Mouse (Mus musculus) lung, embryonic 16.5 days (tissue): Measurements from ENCODE around the gene Cacna1c. TPM values are rescaled to one million over a fixed set of nuclear protein-coding genes. Genes with fewer than 3 reads are reported as not detected.

Source experiments
- ATAC-seq: fragments of 200-750 bp; cut with Nextera tagmentation; 2 replicates; pipeline ENCODE4 v1.8.0; 2017; ENCODE audit warnings: low read depth, mild to moderate bottlenecking, moderate library complexity
- H3K27ac ChIP-seq: fragments of 300-500 bp; sonication (generic); 2 replicates; pipeline ENCODE4 v1.5.1; 2014; ENCODE audit warnings: mild to moderate bottlenecking, control low read depth, low read length
- H3K27me3 ChIP-seq: fragments of 300-500 bp; sonication (generic); 2 replicates; pipeline ENCODE4 v1.6.1; 2014; ENCODE audit warnings: low read depth, low read length, mixed read lengths; ENCODE audit not compliant: control insufficient read depth, insufficient read depth
- H3K36me3 ChIP-seq: fragments of 300-500 bp; sonication (generic); 2 replicates; pipeline ENCODE4 v1.6.1; 2014; ENCODE audit warnings: low read length; ENCODE audit not compliant: control insufficient read depth, insufficient read depth
- H3K4me1 ChIP-seq: fragments of 300-500 bp; sonication (generic); replicated peaks from 2 replicates; pipeline ENCODE4 v1.6.1; 2014; ENCODE audit warnings: low read length, mixed read lengths; ENCODE audit not compliant: control insufficient read depth, insufficient read depth
- H3K4me2 ChIP-seq: fragments of 300-500 bp; sonication (generic); 2 replicates; pipeline ENCODE4 v1.6.1; 2014; ENCODE audit warnings: low read depth, low read length, control low read depth
- H3K4me3 ChIP-seq: fragments of 300-500 bp; sonication (generic); 2 replicates; pipeline ENCODE4 v1.5.1; 2014; ENCODE audit warnings: mild to moderate bottlenecking, low read length, control low read depth
- H3K9ac ChIP-seq: fragments of 300-500 bp; sonication (generic); 2 replicates; pipeline ENCODE4 v1.6.1; 2014; ENCODE audit warnings: low read length, control low read depth
- H3K9me3 ChIP-seq: fragments of 300-500 bp; sonication (generic); 2 replicates; pipeline ENCODE4 v1.6.1; 2016; ENCODE audit warnings: low read length; ENCODE audit not compliant: control insufficient read depth
- WGBS: fragments of 180-500 bp; shearing (Covaris S2); extraction: QIAGEN DNeasy Blood & Tissue Kit; methylation state at CpG from one replicate; pipeline ENCODE4 v1.1.7; 2014; 5-methylcytosine and 5-hydroxymethylcytosine counted together
- polyA plus RNA-seq: library from polyadenylated mRNA; unstranded; fragments of >200 nt; fragmentation: Nextera tagmentation; extraction: Ambion mirVana; gene quantifications from 2 replicates; pipeline ENCODE4 v1.2.1, GENCODE M21; 2015

The Cacna1c gene
- polyA plus RNA-seq, 1 experiment from 2014 or later, result 5.8 TPM

DNA sequence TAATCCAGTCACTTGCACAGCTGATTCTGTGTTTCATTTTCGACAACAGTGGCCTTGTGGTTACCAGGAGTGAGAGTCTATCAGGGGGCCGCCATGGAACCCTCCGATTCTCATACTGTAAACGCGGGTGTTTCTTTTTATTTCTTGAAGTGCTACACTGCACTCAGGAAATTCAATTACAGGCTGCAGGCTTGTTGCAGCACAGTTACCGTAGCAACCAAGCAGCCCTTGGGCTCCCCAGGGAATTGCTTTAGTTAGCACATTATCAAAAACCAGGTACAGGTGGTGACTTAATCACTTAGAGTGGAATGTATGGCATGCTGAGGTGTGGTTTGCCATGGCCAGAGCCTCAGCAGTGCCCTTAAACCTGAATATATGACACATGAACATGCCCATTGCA is 621.9 kb downstream of the Cacna1c start:
- WGBS, result 55% methylated on average over 6 of the region's 6 CpGs
- H3K36me3 ChIP-seq, result no peaks in the 10 kb centered on the region
- no peaks in the 10 kb centered on the region for H3K9me3 ChIP-seq
- no peaks in the 10 kb centered on the region for H3K4me1 ChIP-seq
- H3K4me3 ChIP-seq, result no peak overlapping the region
- H3K27ac ChIP-seq, result peak overlapping the region; percentile 72
- no peaks in the 10 kb centered on the region for H3K27me3 ChIP-seq
- 0 out of 2 replicates have a peak overlapping the region, but pooled peaks have one; percentile 18 for H3K4me2 ChIP-seq
- H3K9ac ChIP-seq, result no peak overlapping the region
- peak; percentile 91 for ATAC-seq

DNA sequence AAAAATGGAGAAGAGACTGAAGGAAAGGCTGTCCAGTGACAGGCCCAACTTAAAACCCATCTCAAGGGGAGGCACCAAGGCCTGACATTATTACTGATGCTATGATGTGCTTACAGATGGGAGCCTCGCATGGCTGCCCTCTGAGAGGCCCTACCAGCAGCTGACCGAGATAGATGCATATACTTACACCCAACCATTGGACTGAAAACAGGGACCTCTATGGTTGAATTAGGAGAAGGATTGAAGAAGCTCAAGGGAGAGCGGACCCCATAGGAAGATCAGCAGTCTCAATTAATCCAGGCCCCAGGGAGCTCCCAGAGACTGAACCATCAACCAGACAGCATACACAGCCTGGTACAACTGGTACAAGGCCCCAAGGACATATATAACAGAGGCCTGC is 628.4 kb downstream of the Cacna1c start:
- H3K27me3 ChIP-seq, result no peaks in the 10 kb centered on the region
- H3K36me3 ChIP-seq, result no peaks in the 10 kb centered on the region
- 92% methylated on average over 3 of the region's 3 CpGs for WGBS
- no peak overlapping the region for H3K4me2 ChIP-seq
- no peak overlapping the region for H3K4me3 ChIP-seq
- no peak overlapping the region for H3K27ac ChIP-seq
- H3K9ac ChIP-seq, result no peak overlapping the region
- peaks cover 4% of the 10 kb centered on the region; the same call in 1 of the 2 replicates for H3K4me1 ChIP-seq
- no peaks in the 10 kb centered on the region for H3K9me3 ChIP-seq
- no peak for ATAC-seq

DNA sequence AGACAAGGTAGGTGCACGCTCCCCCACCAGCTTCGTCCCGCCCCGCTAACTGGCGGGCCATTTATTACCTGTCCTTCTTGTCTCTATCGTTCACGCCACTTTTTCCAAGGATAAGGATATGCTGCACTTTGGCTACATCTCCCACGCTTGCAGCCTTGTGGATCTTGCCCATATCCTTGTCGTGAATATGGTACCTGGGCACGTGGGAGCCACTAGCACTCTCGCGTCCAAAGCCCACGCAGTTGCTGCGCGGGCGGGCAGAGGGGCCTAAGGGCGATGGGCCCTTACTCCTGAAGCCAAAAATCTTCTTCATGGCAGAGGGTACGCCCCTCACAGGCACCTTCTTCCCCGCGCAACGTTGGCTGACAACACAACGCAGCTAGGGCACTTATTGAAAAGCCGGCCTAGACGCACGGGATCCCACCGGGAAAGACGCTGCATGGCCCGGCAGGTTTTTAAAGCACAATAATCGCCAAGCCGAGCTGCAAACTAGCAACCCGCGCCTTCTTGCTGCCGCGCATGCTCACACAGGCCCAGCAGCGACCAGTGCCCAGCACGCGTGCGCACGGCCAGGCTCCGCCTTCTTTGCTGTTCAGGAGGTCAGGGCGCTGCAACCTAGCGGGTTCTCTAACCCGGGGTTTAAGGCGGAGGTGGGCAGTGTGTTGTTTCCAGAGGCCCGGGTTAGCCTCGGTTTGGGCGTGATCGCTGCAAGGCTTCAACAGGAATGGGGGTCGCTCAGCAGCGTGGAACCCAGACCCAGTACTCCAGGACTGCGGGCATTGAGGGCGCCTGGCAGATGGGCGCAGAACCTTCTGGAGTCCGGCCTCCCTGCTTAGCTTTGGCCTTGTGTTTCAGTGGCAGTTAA is 634.2 kb downstream of the Cacna1c start, which contains the start of gene Ankrd26:
Gene Ankrd26, minus strand, starts transcription at position 482 of the 865 bp plus-strand sequence.
- 3% methylated on average over 54 of the region's 54 CpGs for WGBS
- Histone ChIP-seq H3K27ac (peak within 1 kb of the TSS; percentile 52; the same call in 1 of the 2 replicates), H3K9ac (peak within 1 kb of the TSS; percentile 90), H3K4me2 (peak within 1 kb of the TSS; percentile 71), H3K4me3 (peak within 1 kb of the TSS; percentile 73), H3K27me3 (no peaks in the 10 kb centered on the region), H3K9me3 (no peaks in the 10 kb centered on the region), H3K36me3 (peaks cover 2% of the 10 kb centered on the region; the same call in 1 of the 2 replicates), H3K4me1 (peaks cover 7% of the 10 kb centered on the region; the same call in 1 of the 2 replicates)
- peak; percentile 98 for ATAC-seq

DNA sequence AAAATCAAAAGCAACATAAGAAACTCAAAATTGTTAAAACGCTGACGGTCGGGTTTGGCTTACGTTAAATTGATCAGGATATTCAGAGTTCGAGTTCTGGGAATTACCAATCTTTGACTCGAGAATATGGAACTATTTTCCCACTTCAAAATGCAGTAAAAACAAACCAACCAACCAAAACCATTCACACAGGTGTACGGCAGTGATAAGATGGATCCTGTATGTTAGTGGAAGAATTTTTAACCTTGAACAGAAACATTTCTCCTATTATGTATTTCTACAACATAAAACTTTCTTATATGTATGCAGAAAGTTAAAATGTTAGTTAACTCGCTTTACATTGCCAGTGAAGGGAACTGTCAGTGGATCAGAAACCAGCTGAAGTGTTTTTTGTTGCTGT is 635.0 kb downstream of the Cacna1c start:
- ATAC-seq, result no peak
- Histone ChIP-seq H3K27me3 (no peaks in the 10 kb centered on the region), H3K4me1 (peaks cover 7% of the 10 kb centered on the region; the same call in 1 of the 2 replicates), H3K36me3 (peaks cover 2% of the 10 kb centered on the region; the same call in 1 of the 2 replicates), H3K27ac (no peak overlapping the region), H3K9me3 (no peaks in the 10 kb centered on the region), H3K4me3 (peak overlapping the region; percentile 73), H3K9ac (peak overlapping the region; percentile 90), H3K4me2 (peak overlapping the region; percentile 71)
- WGBS, result 72% methylated on average over 8 of the region's 8 CpGs

DNA sequence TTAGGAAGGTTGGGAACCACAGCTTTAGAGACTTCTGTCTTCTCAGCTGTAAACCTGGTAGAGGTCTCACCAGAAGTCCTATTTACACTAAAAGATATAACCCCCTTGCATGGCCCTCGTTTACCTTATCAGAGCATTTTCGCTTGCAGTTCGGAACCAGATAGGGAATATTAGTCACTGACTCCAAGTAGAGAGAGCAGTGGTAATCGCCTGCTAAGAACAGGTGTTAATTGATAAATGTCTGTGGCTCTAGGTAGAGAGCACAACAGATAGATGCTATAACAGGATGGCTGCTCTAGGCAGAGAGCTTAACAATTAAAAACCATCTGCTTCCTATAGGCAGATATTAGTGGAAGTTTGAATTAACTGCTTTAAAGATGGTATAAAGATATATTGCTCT is 657.6 kb downstream of the Cacna1c start:
- no peak overlapping the region for H3K27ac ChIP-seq
- no peak for ATAC-seq
- H3K36me3 ChIP-seq, result peaks cover 10% of the 10 kb centered on the region
- H3K4me2 ChIP-seq, result no peak overlapping the region
- no peaks in the 10 kb centered on the region for H3K27me3 ChIP-seq
- H3K4me1 ChIP-seq, result no peaks in the 10 kb centered on the region
- no peak overlapping the region for H3K9ac ChIP-seq
- no peaks in the 10 kb centered on the region for H3K9me3 ChIP-seq
- WGBS, result 88% methylated on average over 4 of the region's 4 CpGs
- no peak overlapping the region for H3K4me3 ChIP-seq

Other genes with a start within 250 kb of the Cacna1c start
- gene Dcp1b, start 21.2 kb downstream of the Cacna1c start, polyA plus RNA-seq, result 5.8 and 8.3 TPM in 2 replicates
- 0.09 TPM in 1 of 2 replicates, not detected in the other for gene Cacna2d4, start 40.1 kb upstream of the Cacna1c start, polyA plus RNA-seq
- 0.04 and 0.18 TPM in 2 replicates for gene Lrtm2, start 134.3 kb upstream of the Cacna1c start, polyA plus RNA-seq
- gene Adipor2, start 221.3 kb upstream of the Cacna1c start, polyA plus RNA-seq, result 43.4 and 46.4 TPM in 2 replicates